Mouse (Mus musculus) liver, postnatal 0 days (tissue): ENCODE results near the gene Rab6b. TPM values are rescaled to one million over a fixed set of nuclear protein-coding genes. Genes with fewer than 3 reads are reported as not detected.
A peak's percentile ranks its signal among the peaks of the same experiment; 100 is the strongest.

Experiments used
- ATAC-seq: fragments of 200-750 bp; cut with Nextera tagmentation; 2 replicates; pipeline ENCODE4 v1.8.0; 2017; ENCODE audit warnings: mild to moderate bottlenecking, moderate library complexity
- DNase-seq: peaks from one replicate; pipeline ENCODE4 v3.0.0-alpha.2; 2016
- H3K27ac ChIP-seq: fragments of 300-500 bp; sonication (generic); 2 replicates; pipeline ENCODE4 v1.5.1; 2014; ENCODE audit warnings: antibody characterized with exemption, moderate library complexity, mild to moderate bottlenecking, low read depth
- H3K27me3 ChIP-seq: fragments of 300-500 bp; sonication (generic); 2 replicates; pipeline ENCODE4 v1.6.1; 2014; ENCODE audit warnings: low read length, control low read depth, mixed read lengths; ENCODE audit not compliant: insufficient read depth
- H3K36me3 ChIP-seq: fragments of 300-500 bp; sonication (generic); replicated peaks from 2 replicates; pipeline ENCODE4 v1.6.1; 2014; ENCODE audit warnings: mild to moderate bottlenecking, control low read depth, low read length, moderate library complexity, mixed read lengths; ENCODE audit not compliant: insufficient read depth
- H3K4me1 ChIP-seq: fragments of 300-500 bp; sonication (generic); 2 replicates; pipeline ENCODE4 v1.6.1; 2014; ENCODE audit warnings: antibody characterized with exemption, mild to moderate bottlenecking, control low read depth; ENCODE audit not compliant: insufficient read depth
- H3K4me2 ChIP-seq: fragments of 300-500 bp; sonication (generic); 2 replicates; pipeline ENCODE4 v1.6.1; 2014; ENCODE audit warnings: low read depth, mild to moderate bottlenecking, low read length, moderate library complexity, mixed read lengths
- H3K4me3 ChIP-seq: fragments of 300-500 bp; sonication (generic); 2 replicates; pipeline ENCODE4 v1.5.1; 2014; ENCODE audit warnings: low read depth, low read length
- H3K9ac ChIP-seq: fragments of 300-500 bp; sonication (generic); replicated peaks from 2 replicates; pipeline ENCODE4 v1.6.1; 2014; ENCODE audit warnings: mild to moderate bottlenecking, moderate library complexity
- H3K9me3 ChIP-seq: fragments of 300-500 bp; sonication (generic); 2 replicates; pipeline ENCODE4 v1.6.1; 2016; ENCODE audit warnings: mild to moderate bottlenecking, control low read depth, low read length, mixed read lengths
- CTCF ChIP-seq: sonication (generic); IDR thresholded peaks from 2 replicates; pipeline ENCODE4 v1.5.1; 2016; ENCODE audit warnings: antibody characterized with exemption, low read depth
- EP300 ChIP-seq: IDR thresholded peaks from 2 replicates; pipeline ENCODE4 v1.6.1; 2016; ENCODE audit warnings: antibody characterized with exemption, low read depth, mild to moderate bottlenecking
- WGBS: fragments of 180-500 bp; shearing (Covaris S2); extraction: QIAGEN DNeasy Blood & Tissue Kit; methylation state at CpG from one replicate; pipeline ENCODE4 v1.1.7; 2014; ENCODE audit not compliant: insufficient replicate concordance; 5-methylcytosine and 5-hydroxymethylcytosine counted together
- polyA plus RNA-seq: library from polyadenylated mRNA; unstranded; fragments of >200 nt; fragmentation: Nextera tagmentation; extraction: Ambion mirVana; gene quantifications from 2 replicates; pipeline ENCODE4 v1.2.1, GENCODE M21; 2015

Gene Rab6b
- polyA plus RNA-seq, 1 experiment from 2014 or later = 0.26 TPM

- Histone ChIP-seq H3K36me3 (peaks cover 20% of the 10 kb centered on the region), H3K27ac (peak overlapping the region; percentile 91), H3K9ac (peak overlapping the region; percentile 66), H3K9me3 (no peaks in the 10 kb centered on the region), H3K4me2 (peak overlapping the region; percentile 63), H3K4me3 (peak overlapping the region; percentile 56), H3K4me1 (peaks cover 27% of the 10 kb centered on the region), H3K27me3 (no peaks in the 10 kb centered on the region)
- peak; percentile 40 for DNase-seq
- TF ChIP-seq EP300 = no peak
- TF ChIP-seq CTCF = no peak
- WGBS = 54% methylated on average over 13 of the region's 13 CpGs
- ATAC-seq = no peak
Observed at GRCm38 (mm10) chr9:103228370-103229003, 116.9 kb downstream of the Rab6b start.

- TF ChIP-seq EP300 (no peak), CTCF (no peak)
- peaks cover 29% of the 10 kb centered on the region for H3K4me1 ChIP-seq
- peak overlapping the region; percentile 63 for H3K4me2 ChIP-seq
- H3K27me3 ChIP-seq = no peaks in the 10 kb centered on the region
- peaks cover 19% of the 10 kb centered on the region for H3K36me3 ChIP-seq
- 60% methylated on average over 15 of the region's 15 CpGs for WGBS
- H3K9me3 ChIP-seq = no peaks in the 10 kb centered on the region
- peak overlapping the region; percentile 56 for H3K4me3 ChIP-seq
- no peak for DNase-seq
- peak overlapping the region; percentile 91 for H3K27ac ChIP-seq
- peak overlapping the region; percentile 66 for H3K9ac ChIP-seq
- ATAC-seq = no peak
Observed at GRCm38 (mm10) chr9:103229037-103229867, 117.7 kb downstream of the Rab6b start.

- peak within 1 kb of the TSS; percentile 56 for H3K4me3 ChIP-seq
- DNase-seq = peak; percentile 86
- peaks cover 16% of the 10 kb centered on the region for H3K36me3 ChIP-seq
- no peaks in the 10 kb centered on the region for H3K9me3 ChIP-seq
- H3K27me3 ChIP-seq = no peaks in the 10 kb centered on the region
- ATAC-seq = peak; percentile 74
- peak; percentile 78; the same call in 1 of the 2 replicates for TF ChIP-seq EP300
- no peak for TF ChIP-seq CTCF
- H3K4me2 ChIP-seq = peak within 1 kb of the TSS; percentile 63
- peak within 1 kb of the TSS; percentile 66 for H3K9ac ChIP-seq
- peak within 1 kb of the TSS; percentile 91 for H3K27ac ChIP-seq
- peaks cover 33% of the 10 kb centered on the region for H3K4me1 ChIP-seq
- 3% methylated on average over 29 of the region's 29 CpGs for WGBS
Observed at GRCm38 (mm10) chr9:103230151-103230951, 118.8 kb downstream of the Rab6b start, which contains the start of the genes Gm20425 and Trf. TSS of gene Gm20425 (minus strand) at chr9:103230307. TSS of gene Trf (minus strand) at chr9:103230444.

- ATAC-seq (no peak), DNase-seq (no peak)
- Histone ChIP-seq H3K4me1 (peaks cover 33% of the 10 kb centered on the region), H3K27ac (peak overlapping the region; percentile 96), H3K9me3 (no peaks in the 10 kb centered on the region), H3K27me3 (no peaks in the 10 kb centered on the region), H3K9ac (no peak overlapping the region), H3K36me3 (peaks cover 3% of the 10 kb centered on the region; the same call in 1 of the 2 replicates), H3K4me3 (no peak overlapping the region), H3K4me2 (no peak overlapping the region)
- no peak for TF ChIP-seq EP300
- no peak for TF ChIP-seq CTCF
- 65% methylated on average over 7 of the region's 7 CpGs for WGBS
Observed at GRCm38 (mm10) chr9:103232232-103233005, 120.8 kb downstream of the Rab6b start.

- WGBS = 40% methylated on average over 7 of the region's 7 CpGs
- ATAC-seq (no peak), DNase-seq (no peak)
- peaks cover 33% of the 10 kb centered on the region for H3K4me1 ChIP-seq
- no peak overlapping the region for H3K4me2 ChIP-seq
- H3K9ac ChIP-seq = no peak overlapping the region
- H3K4me3 ChIP-seq = no peak overlapping the region
- H3K9me3 ChIP-seq = no peaks in the 10 kb centered on the region
- TF ChIP-seq EP300 (no peak), CTCF (no peak)
- H3K27ac ChIP-seq = peak overlapping the region; percentile 96
- H3K36me3 ChIP-seq = no peaks in the 10 kb centered on the region
- H3K27me3 ChIP-seq = no peaks in the 10 kb centered on the region
Observed at GRCm38 (mm10) chr9:103233006-103233395, 121.4 kb downstream of the Rab6b start.
